Mouse (Mus musculus) lung, postnatal 4 days (tissue): ENCODE results near the gene Cenps.
"Not testable (repeated sequence)": the region's sequence is repeated elsewhere in the genome, so short reads cannot be mapped to it uniquely, and the experiment has no call there.

Source experiments
- DNase-seq, 2 experiments: peaks; one replicate each; pipeline ENCODE4 v3.0.0; 2021

The Cenps gene

GRCm38 (mm10) chr4:149136982-149137770, at the start of gene Cenps:
Cenps (minus strand) TSS chr4:149137629.
- peak; percentile 93 for DNase-seq

GRCm38 (mm10) chr4:149182755-149183154, 45.3 kb upstream of the Cenps start:
- DNase-seq: peak in 1 of 2 experiments; percentile 38

GRCm38 (mm10) chr4:149182192-149182591, 44.8 kb upstream of the Cenps start:
- DNase-seq: peak; percentile 34 to 74

- DNase-seq: peak; percentile 30 to 62
Measured at GRCm38 (mm10) chr4:149179573-149179972, 42.1 kb upstream of the Cenps start.

GRCm38 (mm10) chr4:149179160-149179559, 41.7 kb upstream of the Cenps start:
- peak; percentile 33 to 40 for DNase-seq

- DNase-seq: no peak
Measured at GRCm38 (mm10) chr4:149178328-149178727, 40.9 kb upstream of the Cenps start.

- DNase-seq: no peak
Measured at GRCm38 (mm10) chr4:149177046-149177445, 39.6 kb upstream of the Cenps start.

- DNase-seq: no peak
Measured at GRCm38 (mm10) chr4:149176645-149177044, 39.2 kb upstream of the Cenps start.

- DNase-seq: peak in 1 of 2 experiments; percentile 40
Measured at GRCm38 (mm10) chr4:149173661-149174060, 36.2 kb upstream of the Cenps start.

GRCm38 (mm10) chr4:149172666-149173065, 35.2 kb upstream of the Cenps start:
- DNase-seq: peak; percentile 61 to 88

GRCm38 (mm10) chr4:149172083-149172482, 34.7 kb upstream of the Cenps start:
- DNase-seq: peak; percentile 61 to 65

- peak; percentile 55 to 67 for DNase-seq
Measured at GRCm38 (mm10) chr4:149171581-149171981, 34.2 kb upstream of the Cenps start.

- peak; percentile 55 to 67 for DNase-seq
Measured at GRCm38 (mm10) chr4:149170394-149170931, 33.0 kb upstream of the Cenps start.

GRCm38 (mm10) chr4:149169926-149170325, 32.5 kb upstream of the Cenps start:
- not testable (repeated sequence) for DNase-seq

GRCm38 (mm10) chr4:149168016-149168415, 30.6 kb upstream of the Cenps start:
- DNase-seq: no peak

GRCm38 (mm10) chr4:149166957-149167611, 29.7 kb upstream of the Cenps start:
- DNase-seq: peak; percentile 57 to 60

- DNase-seq: peak; percentile 98
Measured at GRCm38 (mm10) chr4:149166215-149166946, 29.0 kb upstream of the Cenps start, which contains the start of gene Pgd. Pgd (minus strand) TSS chr4:149166771.

GRCm38 (mm10) chr4:149164150-149164549, 26.7 kb upstream of the Cenps start:
- DNase-seq: no peak

- no peak for DNase-seq
Measured at GRCm38 (mm10) chr4:149163196-149163595, 25.8 kb upstream of the Cenps start.

- no peak for DNase-seq
Measured at GRCm38 (mm10) chr4:149161166-149161565, 23.7 kb upstream of the Cenps start.

- DNase-seq: no peak
Measured at GRCm38 (mm10) chr4:149159891-149160290, 22.5 kb upstream of the Cenps start.

- DNase-seq: no peak
Measured at GRCm38 (mm10) chr4:149159203-149159602, 21.8 kb upstream of the Cenps start.

- DNase-seq: no peak
Measured at GRCm38 (mm10) chr4:149157415-149157973, 20.1 kb upstream of the Cenps start.
